Mouse (Mus musculus): ENCODE data around the gene Dnajc22. TPM values are rescaled to one million over a fixed set of nuclear protein-coding genes. Genes with fewer than 3 reads are reported as not detected.
A peak's percentile ranks its signal among the peaks of the same experiment; 100 is the strongest.

The Dnajc22 gene
- polyA plus RNA-seq, 1 experiment: 1.6 TPM

- H3K4me3 ChIP-seq (replicated peaks; ENCODE audit: control insufficient read depth, low read depth, low read length): no peak overlapping the region
- 85% methylated on average over 16 of the region's 16 CpGs for WGBS
- TF ChIP-seq CTCF (IDR thresholded peaks at IDR 0.05; ENCODE audit: control insufficient read depth, insufficient read depth, low read length) (no peak), POLR2A (IDR thresholded peaks at IDR 0.05; ENCODE audit: borderline replicate concordance, control insufficient read depth, low read depth, low read length) (no peak)
- H3K27ac ChIP-seq (ENCODE audit: control insufficient read depth, insufficient read depth, low read depth, low read length, poor library complexity): no peak overlapping the region
- H3K4me1 ChIP-seq (ENCODE audit: control insufficient read depth, insufficient read depth, low read length): no peaks in the 10 kb centered on the region
Observed at GRCm38 (mm10) chr15:99082840-99083239, 10.1 kb upstream of the Dnajc22 start.

- 53% methylated on average over 9 of the region's 9 CpGs for WGBS
- TF ChIP-seq CTCF (IDR thresholded peaks at IDR 0.05; ENCODE audit: control insufficient read depth, insufficient read depth, low read length) (peak; percentile 66), POLR2A (IDR thresholded peaks at IDR 0.05; ENCODE audit: borderline replicate concordance, control insufficient read depth, low read depth, low read length) (no peak)
- H3K4me1 ChIP-seq (ENCODE audit: control insufficient read depth, insufficient read depth, low read length): no peaks in the 10 kb centered on the region
- H3K4me3 ChIP-seq (replicated peaks; ENCODE audit: control insufficient read depth, low read depth, low read length): no peak overlapping the region
- H3K27ac ChIP-seq (ENCODE audit: control insufficient read depth, insufficient read depth, low read depth, low read length, poor library complexity): no peak overlapping the region
Observed at GRCm38 (mm10) chr15:99083258-99083657, 9.7 kb upstream of the Dnajc22 start.

GRCm38 (mm10) chr15:99083867-99084557 is 9.0 kb upstream of the Dnajc22 start:
- 24% methylated on average over 11 of the region's 11 CpGs for WGBS
- TF ChIP-seq CTCF (IDR thresholded peaks at IDR 0.05; ENCODE audit: control insufficient read depth, insufficient read depth, low read length) (no peak), POLR2A (IDR thresholded peaks at IDR 0.05; ENCODE audit: borderline replicate concordance, control insufficient read depth, low read depth, low read length) (no peak)
- Histone ChIP-seq H3K4me3 (replicated peaks; ENCODE audit: control insufficient read depth, low read depth, low read length) (no peak overlapping the region), H3K27ac (ENCODE audit: control insufficient read depth, insufficient read depth, low read depth, low read length, poor library complexity) (no peak overlapping the region), H3K4me1 (ENCODE audit: control insufficient read depth, insufficient read depth, low read length) (no peaks in the 10 kb centered on the region)

- Histone ChIP-seq H3K4me1 (ENCODE audit: control insufficient read depth, insufficient read depth, low read length) (no peaks in the 10 kb centered on the region), H3K27ac (ENCODE audit: control insufficient read depth, insufficient read depth, low read depth, low read length, poor library complexity) (no peak overlapping the region), H3K4me3 (replicated peaks; ENCODE audit: control insufficient read depth, low read depth, low read length) (no peak overlapping the region)
- WGBS: 41% methylated on average over 19 of the region's 19 CpGs
- TF ChIP-seq POLR2A (IDR thresholded peaks at IDR 0.05; ENCODE audit: borderline replicate concordance, control insufficient read depth, low read depth, low read length) (no peak), CTCF (IDR thresholded peaks at IDR 0.05; ENCODE audit: control insufficient read depth, insufficient read depth, low read length) (no peak)
Observed at GRCm38 (mm10) chr15:99084618-99085017, 8.4 kb upstream of the Dnajc22 start.

GRCm38 (mm10) chr15:99085997-99086396 is 7.0 kb upstream of the Dnajc22 start:
- Histone ChIP-seq H3K4me3 (replicated peaks; ENCODE audit: control insufficient read depth, low read depth, low read length) (no peak overlapping the region), H3K4me1 (ENCODE audit: control insufficient read depth, insufficient read depth, low read length) (no peaks in the 10 kb centered on the region), H3K27ac (ENCODE audit: control insufficient read depth, insufficient read depth, low read depth, low read length, poor library complexity) (no peak overlapping the region)
- 86% methylated on average over 4 of the region's 4 CpGs for WGBS
- TF ChIP-seq POLR2A (IDR thresholded peaks at IDR 0.05; ENCODE audit: borderline replicate concordance, control insufficient read depth, low read depth, low read length) (no peak), CTCF (IDR thresholded peaks at IDR 0.05; ENCODE audit: control insufficient read depth, insufficient read depth, low read length) (no peak)

GRCm38 (mm10) chr15:99087253-99088075 is 5.5 kb upstream of the Dnajc22 start, which contains the start of gene C1ql4:
C1ql4 (minus strand) TSS chr15:99087817.
- Histone ChIP-seq H3K27ac (ENCODE audit: control insufficient read depth, insufficient read depth, low read depth, low read length, poor library complexity) (no peak within 1 kb of the TSS; the same call in 1 of the 2 replicates), H3K4me3 (replicated peaks; ENCODE audit: control insufficient read depth, low read depth, low read length) (no peak within 1 kb of the TSS), H3K4me1 (ENCODE audit: control insufficient read depth, insufficient read depth, low read length) (no peaks in the 10 kb centered on the region)
- WGBS: 15% methylated on average over 60 of the region's 60 CpGs
- TF ChIP-seq POLR2A (IDR thresholded peaks at IDR 0.05; ENCODE audit: borderline replicate concordance, control insufficient read depth, low read depth, low read length) (peak; percentile 31; the same call in 1 of the 2 replicates), CTCF (IDR thresholded peaks at IDR 0.05; ENCODE audit: control insufficient read depth, insufficient read depth, low read length) (peak; percentile 38; the same call in 1 of the 2 replicates)

- 2% methylated on average over 27 of the region's 27 CpGs for WGBS
- Histone ChIP-seq H3K4me1 (ENCODE audit: control insufficient read depth, insufficient read depth, low read length) (no peaks in the 10 kb centered on the region), H3K27ac (ENCODE audit: control insufficient read depth, insufficient read depth, low read depth, low read length, poor library complexity) (no peak overlapping the region; the same call in 1 of the 2 replicates), H3K4me3 (replicated peaks; ENCODE audit: control insufficient read depth, low read depth, low read length) (no peak overlapping the region)
- TF ChIP-seq CTCF (IDR thresholded peaks at IDR 0.05; ENCODE audit: control insufficient read depth, insufficient read depth, low read length): peak; percentile 65; the same call in 1 of the 2 replicates
- TF ChIP-seq POLR2A (IDR thresholded peaks at IDR 0.05; ENCODE audit: borderline replicate concordance, control insufficient read depth, low read depth, low read length): no peak
Observed at GRCm38 (mm10) chr15:99088292-99088691, 4.7 kb upstream of the Dnajc22 start.

- H3K4me3 ChIP-seq (replicated peaks; ENCODE audit: control insufficient read depth, low read depth, low read length): no peak overlapping the region
- H3K27ac ChIP-seq (ENCODE audit: control insufficient read depth, insufficient read depth, low read depth, low read length, poor library complexity): no peak overlapping the region
- H3K4me1 ChIP-seq (ENCODE audit: control insufficient read depth, insufficient read depth, low read length): no peaks in the 10 kb centered on the region
- no peak for TF ChIP-seq POLR2A (IDR thresholded peaks at IDR 0.05; ENCODE audit: borderline replicate concordance, control insufficient read depth, low read depth, low read length)
- no peak for TF ChIP-seq CTCF (IDR thresholded peaks at IDR 0.05; ENCODE audit: control insufficient read depth, insufficient read depth, low read length)
- 48% methylated on average over 14 of the region's 14 CpGs for WGBS
Observed at GRCm38 (mm10) chr15:99089069-99089468, 3.9 kb upstream of the Dnajc22 start.

All from bone marrow, adult 2 months (tissue).